Mouse (Mus musculus) cerebellum, postnatal 4 days (tissue): ENCODE data around the gene Vmn1r5.
A peak's percentile ranks its signal among the peaks of the same experiment; 100 is the strongest.
"Not testable (repeated sequence)": the region's sequence is repeated elsewhere in the genome, so short reads cannot be mapped to it uniquely, and the experiment has no call there.

ENCODE experiments used
- DNase-seq, 2 experiments: peaks; one replicate each; pipeline ENCODE4 v3.0.0; 2022; ENCODE audit warnings: low spot score in 2 of 2, mixed read lengths in 1 of 2

Gene Vmn1r5

GRCm38 (mm10) chr6:56969973-56970372 lies at the start of gene Vmn1r5:
Gene Vmn1r5 (plus strand): TSS chr6:56970273.
- DNase-seq: no peak

GRCm38 (mm10) chr6:56923331-56923725 lies 46.7 kb upstream of the Vmn1r5 start:
- no peak for DNase-seq

- DNase-seq: peak; percentile 80 to 93
These were observed 46.1 kb upstream of the Vmn1r5 start, which contains the start of the genes Nt5c3 and Vmn1r4 for GRCm38 (mm10) chr6:56923726-56924707. Gene Nt5c3 (minus strand): TSS chr6:56923932. Gene Vmn1r4 (plus strand): TSS chr6:56924015.

GRCm38 (mm10) chr6:56931648-56932415 lies 38.2 kb upstream of the Vmn1r5 start:
- no peak for DNase-seq

- no peak for DNase-seq
These were observed 37.6 kb upstream of the Vmn1r5 start for GRCm38 (mm10) chr6:56932464-56932863.

GRCm38 (mm10) chr6:56934366-56934765 lies 35.7 kb upstream of the Vmn1r5 start:
- no peak for DNase-seq

GRCm38 (mm10) chr6:56956436-56956835 lies 13.6 kb upstream of the Vmn1r5 start:
- DNase-seq: no peak

- no peak for DNase-seq
These were observed 26.9 kb downstream of the Vmn1r5 start, which contains the start of gene Vmn1r6 for GRCm38 (mm10) chr6:56996943-56997342. Gene Vmn1r6 (plus strand): TSS chr6:56997243.

GRCm38 (mm10) chr6:57025224-57025623 lies 55.2 kb downstream of the Vmn1r5 start, which contains the start of gene Vmn1r7:
Gene Vmn1r7 (minus strand): TSS chr6:57025324.
- not testable (repeated sequence) for DNase-seq

GRCm38 (mm10) chr6:57031984-57032383 lies 61.9 kb downstream of the Vmn1r5 start, which contains the start of gene Vmn1r8:
Gene Vmn1r8 (plus strand): TSS chr6:57032284.
- no peak for DNase-seq

GRCm38 (mm10) chr6:57034674-57035073 lies 64.6 kb downstream of the Vmn1r5 start:
- no peak for DNase-seq
